Mouse (Mus musculus): ENCODE measurements at regions not wholly inside any gene's neighbourhood (a gene's known extent, or its start where the extent isn't known, plus 50 kb on each side); places are given as distances from the start of the nearest gene placed in this dataset.

DNA sequence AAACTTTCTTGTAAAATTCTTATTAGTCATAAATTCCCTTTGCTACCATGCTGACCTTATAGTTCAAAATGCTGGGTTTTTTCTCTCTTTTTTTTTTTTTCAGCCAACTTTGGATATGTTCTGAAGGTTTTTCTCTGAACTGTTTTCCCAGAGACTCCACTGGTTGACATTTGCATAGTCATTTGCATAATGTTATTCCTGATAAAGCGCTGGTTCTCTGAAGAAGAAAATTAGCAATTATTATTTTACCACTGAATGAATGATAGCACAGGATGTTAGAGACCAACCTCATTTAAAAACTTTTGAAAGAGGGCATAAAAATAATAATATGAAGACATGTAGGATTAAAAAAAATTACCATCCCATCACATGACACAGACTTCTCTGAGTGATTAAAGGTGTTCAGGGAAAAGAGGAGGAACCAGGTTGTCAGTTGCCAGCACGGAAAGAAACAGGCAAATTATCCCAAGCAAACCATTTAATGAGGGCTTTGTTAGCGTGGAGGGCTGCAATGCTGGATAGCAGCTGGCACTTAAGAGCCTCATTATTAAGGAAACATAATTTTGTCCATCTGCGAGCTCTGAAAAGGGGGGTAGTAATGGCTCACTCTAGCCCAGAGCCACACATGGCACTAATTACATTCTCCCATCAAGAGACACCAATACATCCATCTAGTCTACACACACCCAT, 171.9 kb upstream of the Nabp1 start:
- no peak for ATAC-seq (replicated peaks; ENCODE audit: poor library complexity)

DNA sequence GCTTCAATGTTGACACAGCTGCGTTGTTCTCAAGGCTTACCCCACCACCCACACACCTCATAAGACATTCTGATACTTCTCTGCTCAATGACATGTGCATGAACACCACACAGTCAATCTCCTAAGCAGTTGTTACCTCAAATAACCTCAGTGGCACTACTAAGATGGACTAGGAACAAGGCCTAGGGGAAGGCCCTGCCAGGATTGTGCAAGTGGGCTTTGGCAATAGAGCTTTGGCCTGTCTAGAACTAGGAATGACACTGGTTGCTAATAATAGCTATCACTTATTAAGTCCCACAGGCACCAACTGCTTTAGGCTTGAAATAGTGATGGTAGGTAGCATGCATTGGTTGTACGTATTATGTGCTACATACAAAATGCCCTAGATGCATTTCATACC, 169.7 kb upstream of the Nabp1 start:
- ATAC-seq (replicated peaks; ENCODE audit: poor library complexity) = peak; percentile 82

GRCm38 (mm10) chr1:51644399-51644798, 166.2 kb upstream of the Nabp1 start:
- peak; percentile 94 for ATAC-seq (replicated peaks; ENCODE audit: poor library complexity)

DNA sequence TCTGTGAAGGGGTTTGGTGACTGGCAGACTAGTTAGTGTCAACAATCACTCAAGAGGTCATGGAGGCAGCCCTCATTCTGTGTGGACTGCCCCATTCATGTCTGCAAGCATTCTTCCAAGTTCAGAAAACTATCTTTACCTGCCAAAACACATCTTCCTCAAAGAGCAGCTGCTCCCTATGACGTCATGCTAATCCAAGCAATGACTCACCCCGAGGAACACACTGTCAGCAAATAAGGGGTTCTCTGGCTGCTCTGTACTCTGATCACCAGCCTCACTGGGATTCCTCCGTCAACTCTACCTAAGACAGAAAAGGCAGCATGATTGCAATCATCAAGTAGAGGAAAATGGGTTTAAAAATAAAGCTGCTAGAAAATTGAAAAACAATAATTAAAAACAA, 165.4 kb upstream of the Nabp1 start:
- no peak for ATAC-seq (replicated peaks; ENCODE audit: poor library complexity)

DNA sequence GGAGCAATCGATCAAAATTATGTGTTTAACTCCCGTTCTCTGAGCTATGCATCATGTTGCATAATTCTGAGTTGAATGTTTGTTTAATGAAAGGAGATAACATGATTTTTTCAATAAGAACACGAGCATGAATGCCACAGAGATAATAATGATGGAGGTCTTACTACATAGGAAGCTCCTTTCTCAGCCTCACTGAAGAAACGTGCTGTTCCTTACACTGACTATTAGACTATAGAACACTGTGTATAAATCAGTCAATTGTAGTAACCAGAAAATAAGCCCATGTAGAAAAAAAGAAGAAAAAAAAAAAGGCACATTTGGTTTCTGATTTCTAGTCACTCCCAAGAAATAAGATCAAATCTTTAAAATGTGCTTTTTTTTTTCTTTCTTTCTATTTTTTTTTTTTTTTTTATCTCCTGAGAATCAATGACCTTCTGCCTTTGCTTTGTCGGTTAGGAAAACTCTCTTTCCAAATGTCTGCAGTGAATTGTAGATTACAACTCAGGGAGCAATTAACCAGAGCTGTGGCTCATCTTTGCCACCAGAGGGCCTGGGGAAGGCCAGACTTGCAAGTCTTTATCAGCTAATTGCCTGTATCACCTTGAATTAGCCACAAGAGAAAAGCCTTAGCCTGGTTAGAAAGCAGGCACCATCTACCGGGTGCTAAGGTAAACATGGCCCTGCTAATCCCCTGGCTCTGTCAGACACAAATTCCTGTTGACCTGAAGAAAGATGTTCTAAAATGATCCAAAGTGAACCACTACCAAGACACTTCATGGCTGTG, 160.5 kb upstream of the Nabp1 start:
- peak; percentile 57 for ATAC-seq (replicated peaks; ENCODE audit: poor library complexity)

DNA sequence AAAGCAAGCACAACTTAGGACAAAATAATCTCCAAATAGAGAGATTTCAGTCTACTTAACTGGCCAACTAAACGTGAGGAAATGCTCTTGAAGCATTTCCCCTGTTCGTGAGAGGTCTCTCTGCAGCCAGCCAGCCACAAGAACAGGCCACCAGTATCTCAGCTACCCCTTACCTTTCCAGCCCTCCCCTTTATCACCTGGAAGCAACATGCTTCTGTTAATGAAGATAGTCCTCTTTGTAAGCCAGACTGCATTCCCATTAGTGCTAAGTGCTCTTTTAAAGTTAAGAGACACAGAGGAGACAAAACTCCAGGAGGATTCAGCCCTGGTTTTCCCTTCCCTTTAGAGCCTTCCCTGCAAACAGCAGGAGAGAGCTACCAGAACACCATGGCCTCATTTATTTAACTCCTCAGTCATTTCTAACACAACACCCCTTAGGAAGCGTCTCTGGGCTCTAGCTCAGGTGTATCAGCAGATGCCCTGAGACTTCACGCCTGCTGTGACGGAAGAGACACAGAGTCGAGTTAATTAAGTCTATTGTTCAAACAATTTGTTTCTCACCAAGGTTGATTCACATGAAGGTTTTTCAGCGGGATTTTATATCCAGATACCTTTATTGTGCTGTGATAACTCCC, 157.8 kb upstream of the Nabp1 start:
- ATAC-seq (replicated peaks; ENCODE audit: poor library complexity) = no peak

DNA sequence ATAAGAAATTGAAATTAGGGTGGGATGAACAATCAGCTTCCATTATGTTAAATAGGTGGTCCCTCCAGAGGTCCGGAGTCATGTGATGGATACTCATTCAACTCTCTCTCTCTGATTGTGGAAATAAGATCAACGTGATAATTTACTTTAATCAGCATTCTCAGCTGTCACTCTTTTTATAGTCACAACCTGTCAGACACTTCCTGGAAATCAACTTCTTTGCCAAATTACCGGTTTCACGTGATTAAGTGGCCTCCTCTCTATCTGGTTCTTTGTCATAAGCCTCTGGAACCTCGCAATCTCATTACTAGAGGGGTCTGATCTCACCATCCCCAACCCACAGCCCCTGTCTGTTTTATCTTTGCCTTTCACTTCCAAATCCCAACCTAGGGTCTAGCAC, 155.6 kb upstream of the Nabp1 start:
- ATAC-seq (replicated peaks; ENCODE audit: poor library complexity) = no peak

- ATAC-seq (replicated peaks; ENCODE audit: poor library complexity) = no peak
Measured at GRCm38 (mm10) chr1:51632851-51633250, 154.6 kb upstream of the Nabp1 start.

- ATAC-seq (replicated peaks; ENCODE audit: poor library complexity) = no peak
Measured at GRCm38 (mm10) chr1:51629848-51630247, 151.6 kb upstream of the Nabp1 start.

DNA sequence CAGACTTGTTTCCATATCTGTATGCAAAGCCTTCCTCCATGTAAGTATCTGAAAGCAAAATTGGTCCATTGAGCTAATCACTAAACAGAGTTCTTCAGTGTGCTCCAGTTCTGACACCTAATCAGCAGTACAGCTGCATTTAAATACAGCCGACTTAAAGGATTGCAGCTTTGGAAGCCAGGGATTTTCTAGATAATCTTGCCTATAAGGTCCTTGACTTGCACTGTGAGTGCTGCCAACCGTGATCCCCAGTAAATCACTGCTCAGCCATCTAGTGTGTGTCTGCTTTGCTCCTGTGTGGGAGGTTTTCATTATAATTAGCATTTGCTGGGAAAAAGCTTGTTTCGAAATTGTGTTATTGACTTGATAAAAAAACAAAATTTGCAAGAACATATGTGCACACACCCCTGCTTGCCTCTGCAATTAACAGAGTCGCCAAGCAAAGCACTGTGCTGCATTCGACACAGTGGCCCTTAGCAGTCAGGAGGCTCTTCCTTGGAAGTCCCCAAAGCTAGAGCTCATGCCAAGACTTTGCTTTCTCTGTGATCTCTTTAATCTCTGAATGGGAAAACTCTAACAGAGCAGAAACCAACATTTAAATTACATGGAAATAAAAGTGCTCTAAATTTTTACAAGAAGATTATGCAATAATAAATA, 150.0 kb upstream of the Nabp1 start:
- ATAC-seq (replicated peaks; ENCODE audit: poor library complexity) = no peak

DNA sequence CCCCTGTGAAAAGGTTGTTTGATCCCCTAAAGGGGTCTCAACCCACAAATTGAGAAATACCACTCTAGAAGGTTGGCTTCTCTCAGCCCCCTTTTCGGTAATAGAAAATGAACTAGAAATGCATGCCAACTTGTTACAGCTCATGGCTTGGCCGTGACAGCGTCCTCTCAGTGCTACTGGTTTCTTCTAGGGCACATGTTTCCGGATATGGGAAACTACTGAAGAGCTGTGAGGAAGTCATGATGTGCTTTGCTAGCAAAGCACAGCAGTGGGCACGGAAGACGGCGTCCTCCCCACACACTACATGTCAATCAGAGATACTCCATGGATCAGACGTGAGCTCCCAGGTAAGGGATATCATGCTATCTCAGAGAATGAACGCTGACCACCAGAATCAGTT, 148.1 kb upstream of the Nabp1 start:
- 0 out of 2 replicates have a peak, but pooled peaks have one; percentile 42 for ATAC-seq (replicated peaks; ENCODE audit: poor library complexity)

GRCm38 (mm10) chr1:51625079-51625478, 146.9 kb upstream of the Nabp1 start:
- no peak for ATAC-seq (replicated peaks; ENCODE audit: poor library complexity)

DNA sequence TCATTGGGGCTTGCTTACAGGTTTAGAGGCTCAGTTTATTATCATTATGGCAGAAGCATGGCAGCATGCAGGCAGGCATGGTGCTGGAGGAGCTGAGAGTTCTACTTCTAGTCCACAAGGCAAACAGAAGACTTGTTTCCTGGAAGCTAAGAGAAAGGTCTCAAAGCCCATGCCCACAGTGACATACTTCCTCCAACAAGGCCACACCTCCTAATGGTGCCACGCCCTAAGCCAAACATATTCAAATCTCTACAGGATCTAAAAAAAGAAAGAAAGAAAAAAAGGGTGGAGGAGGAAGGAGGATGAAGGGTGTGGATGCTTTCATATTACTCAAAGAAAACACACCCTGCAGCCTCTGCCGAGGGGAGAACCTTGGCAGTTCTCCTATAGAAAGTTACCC, 146.3 kb upstream of the Nabp1 start:
- no peak for ATAC-seq (replicated peaks; ENCODE audit: poor library complexity)

- ATAC-seq (replicated peaks; ENCODE audit: poor library complexity) = no peak
Measured at GRCm38 (mm10) chr1:51622986-51623385, 144.8 kb upstream of the Nabp1 start.

GRCm38 (mm10) chr1:51622181-51622862, 144.1 kb upstream of the Nabp1 start:
- ATAC-seq (replicated peaks; ENCODE audit: poor library complexity) = no peak

DNA sequence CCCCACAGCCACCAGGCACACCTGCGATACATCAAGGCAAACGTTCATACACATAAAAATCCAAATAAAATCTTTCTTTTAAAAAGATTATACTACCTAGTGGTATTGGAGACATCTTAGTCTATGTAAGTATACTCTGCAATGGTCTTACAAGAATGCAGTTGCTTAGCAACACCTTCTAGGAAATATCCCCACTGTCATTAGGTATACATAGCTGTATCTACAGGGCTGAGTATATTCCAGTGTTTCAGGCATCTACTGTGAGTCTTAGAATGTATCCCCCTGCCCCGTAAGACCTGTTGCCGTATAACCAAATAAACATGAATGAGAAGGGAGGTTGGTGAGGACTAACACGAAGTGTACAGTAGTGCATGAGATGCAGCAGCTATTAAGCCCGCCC, 142.8 kb upstream of the Nabp1 start:
- no peak for ATAC-seq (replicated peaks; ENCODE audit: poor library complexity)

DNA sequence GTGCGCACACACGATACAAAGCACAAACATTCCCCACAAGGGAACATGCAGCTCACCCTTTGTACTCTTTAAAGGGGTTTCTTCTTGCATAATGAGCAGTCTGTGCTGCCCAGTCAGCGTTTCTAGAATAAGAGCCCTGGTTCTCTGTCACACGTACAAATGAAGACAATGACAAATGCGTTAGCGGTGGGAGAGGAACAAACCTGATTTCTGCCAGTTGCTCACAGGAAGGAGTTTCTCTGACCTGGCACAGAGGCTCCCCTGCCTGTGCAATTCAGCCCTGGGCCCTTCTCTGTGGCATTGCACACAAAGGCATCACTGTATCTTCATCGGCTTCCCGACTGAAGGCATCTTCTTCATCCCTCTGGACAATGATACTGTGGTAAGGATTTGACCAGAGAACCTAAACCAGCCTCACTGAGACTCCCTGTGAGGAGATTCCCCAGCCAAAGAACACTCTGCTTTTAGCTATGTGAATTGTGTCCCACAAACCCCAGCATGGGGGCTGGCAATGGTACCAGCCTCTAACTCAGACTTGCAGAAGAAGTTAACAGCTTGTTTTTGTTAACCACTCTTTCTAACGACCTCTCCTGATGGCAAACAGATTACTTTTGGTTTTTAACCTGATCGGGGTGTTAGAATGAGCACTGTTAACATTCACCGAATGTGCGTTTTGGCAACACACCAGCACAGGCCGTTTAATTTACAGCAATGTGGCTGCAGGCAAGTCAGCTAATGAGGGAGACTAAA, 139.5 kb upstream of the Nabp1 start:
- no peak for ATAC-seq (replicated peaks; ENCODE audit: poor library complexity)

DNA sequence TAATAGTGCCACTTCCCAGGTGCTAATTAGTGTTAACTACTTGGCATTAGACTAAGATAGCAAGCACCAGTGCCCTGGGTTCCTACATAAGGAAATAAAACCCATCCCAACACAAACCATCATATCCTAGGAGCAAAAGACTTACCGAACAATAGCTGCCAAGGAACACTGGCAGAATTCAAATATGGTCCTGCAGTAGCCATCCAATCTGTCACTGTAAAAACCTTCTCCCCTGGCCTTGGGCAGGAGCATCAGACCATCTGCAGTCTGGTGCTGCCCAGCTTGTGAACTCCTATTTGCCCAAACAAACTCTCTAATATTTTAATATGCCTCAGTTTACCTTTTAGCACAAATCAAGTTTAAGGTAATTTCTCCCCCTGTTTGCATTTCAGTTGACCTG, 137.9 kb upstream of the Nabp1 start:
- ATAC-seq (replicated peaks; ENCODE audit: poor library complexity) = no peak

- peak; percentile 83 for ATAC-seq (replicated peaks; ENCODE audit: poor library complexity)
Measured at GRCm38 (mm10) chr1:51615523-51615922, 137.3 kb upstream of the Nabp1 start.

DNA sequence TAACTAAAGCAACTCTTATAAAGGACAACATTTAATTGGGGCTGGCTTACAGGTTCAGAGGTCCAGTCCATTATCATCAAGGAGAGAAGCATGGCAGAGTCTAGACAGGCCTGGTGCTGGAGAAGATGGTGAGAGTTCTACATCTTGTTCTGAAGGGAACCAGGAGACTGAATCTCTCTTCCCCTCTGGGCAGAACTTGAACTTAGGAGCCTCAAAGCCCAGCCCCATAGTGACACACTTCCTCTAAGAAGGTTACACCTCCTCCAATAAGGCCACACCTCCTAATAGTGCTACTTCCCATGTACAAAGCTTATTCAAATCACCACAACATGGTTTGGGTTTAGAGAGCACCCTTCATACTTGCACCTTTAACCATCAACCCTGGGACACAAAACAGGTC, 136.5 kb upstream of the Nabp1 start:
- peak; percentile 34; the same call in 1 of the 2 replicates for ATAC-seq (replicated peaks; ENCODE audit: poor library complexity)

Data from megakaryocyte progenitor cell, adult 5-6 weeks (primary cell).